Mouse (Mus musculus): Measurements from ENCODE around the gene Car1.
"Not testable (repeated sequence)": the region's sequence is repeated elsewhere in the genome, so short reads cannot be mapped to it uniquely, and the experiment has no call there.

The Car1 gene

DNA sequence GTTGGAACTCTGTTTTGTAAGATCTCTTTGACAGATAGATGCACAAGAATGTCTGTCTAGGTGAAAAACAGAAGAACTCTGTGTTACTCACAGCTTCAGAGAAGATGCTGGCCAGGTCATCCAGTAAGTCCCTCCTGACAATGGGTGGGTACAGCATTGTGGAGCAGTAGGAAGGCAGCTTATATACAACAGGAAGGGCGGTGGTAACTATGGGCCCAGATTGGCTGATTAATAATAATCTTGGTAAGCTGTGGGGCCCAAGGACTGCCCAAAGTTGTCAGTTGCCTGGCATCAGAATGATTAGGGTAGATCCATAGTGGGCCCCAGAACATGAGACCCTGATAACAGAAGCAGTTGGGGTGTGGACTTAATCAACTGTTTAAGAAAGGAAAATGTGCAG, at the start of gene Car1:
Gene Car1, minus strand, starts transcription at position 158 of the 400 bp plus-strand sequence.
- DNase-seq = no peak

- DNase-seq = no peak
These were observed 49.7 kb upstream of the Car1 start for GRCm38 (mm10) chr3:14857874-14858273.

- DNase-seq = no peak
These were observed 46.3 kb upstream of the Car1 start for GRCm38 (mm10) chr3:14854446-14854845.

- DNase-seq = no peak
These were observed 45.8 kb upstream of the Car1 start for GRCm38 (mm10) chr3:14853966-14854365.

DNA sequence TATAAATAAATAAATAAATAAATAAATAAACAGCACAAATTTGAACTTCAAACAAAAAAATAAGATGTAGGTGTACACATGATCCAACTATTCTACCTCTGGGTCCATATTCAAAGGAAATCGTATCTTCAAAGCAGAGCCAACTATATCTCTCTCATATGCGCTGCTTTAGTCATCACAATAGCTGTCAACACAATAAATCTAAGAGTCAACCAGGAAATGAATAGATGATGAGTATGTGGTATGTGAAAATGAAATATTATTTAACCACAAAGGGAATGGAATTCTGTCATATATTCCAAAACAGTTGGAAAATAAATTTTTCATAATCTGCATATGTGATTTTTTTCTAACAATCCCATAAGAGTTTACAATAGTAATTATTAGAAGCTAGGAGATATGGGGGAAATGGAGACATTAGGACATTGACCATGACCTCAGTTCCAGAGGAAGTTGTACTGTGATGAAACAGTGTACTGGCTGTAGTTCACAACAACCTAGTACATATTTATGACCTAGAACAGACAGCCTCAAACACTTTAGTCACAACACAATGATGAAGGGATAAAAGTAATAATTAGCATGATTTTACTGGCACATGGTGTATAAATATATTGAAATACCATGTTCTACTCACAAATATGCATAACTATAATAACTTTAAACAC, 40.6 kb upstream of the Car1 start:
- no peak for DNase-seq

DNA sequence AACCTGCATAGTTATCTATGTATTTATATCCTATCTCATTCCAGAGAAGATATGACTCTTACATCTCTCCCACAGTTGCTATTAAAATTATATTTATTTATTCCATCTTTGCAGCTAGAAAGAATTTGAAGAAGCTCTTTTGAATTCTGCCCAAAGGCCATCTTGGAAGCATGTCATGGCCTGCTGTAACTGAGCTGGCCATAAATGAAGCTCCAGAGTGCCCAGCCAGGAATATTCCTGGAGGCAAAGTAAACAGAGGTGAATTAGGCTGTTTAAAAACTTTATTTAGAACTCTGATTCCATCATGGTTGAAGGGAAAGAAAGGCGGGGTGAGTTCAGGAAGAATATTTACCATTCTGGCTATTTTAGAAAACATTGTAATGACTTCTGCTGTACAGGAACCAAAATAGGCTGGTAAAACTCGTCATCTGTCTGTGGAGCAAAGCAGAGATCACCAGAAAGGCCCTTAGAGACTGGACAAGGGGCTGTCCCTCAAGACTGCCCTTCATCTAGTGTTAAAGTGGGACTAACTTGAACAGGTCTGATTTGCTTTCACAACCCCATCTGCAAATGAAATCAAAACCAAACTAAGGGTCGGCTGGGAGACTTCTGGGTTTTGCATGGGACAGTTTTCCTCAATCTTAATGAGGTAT, 31.4 kb upstream of the Car1 start:
- no peak for DNase-seq

- no peak for DNase-seq
These were observed 30.8 kb upstream of the Car1 start for GRCm38 (mm10) chr3:14838936-14839335.

DNA sequence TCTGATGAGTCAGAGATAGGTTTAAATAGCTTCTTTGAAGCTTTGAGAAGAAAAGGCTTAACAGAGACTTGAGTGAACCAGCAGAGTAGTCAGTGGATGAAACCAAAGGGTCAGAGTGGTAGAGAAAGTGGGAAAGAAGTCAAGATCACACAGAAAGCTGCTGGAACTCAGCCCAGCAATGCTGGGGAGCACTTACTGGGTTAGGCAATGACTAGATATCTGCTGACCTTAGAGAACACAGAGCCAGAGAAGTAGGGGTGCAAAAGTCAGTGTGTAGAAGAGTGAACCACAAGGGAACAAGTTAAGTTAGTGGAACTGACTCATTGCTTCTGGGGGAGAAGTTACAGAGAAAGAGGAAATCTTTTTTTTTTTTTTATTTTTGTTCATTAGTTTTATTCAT, 24.6 kb upstream of the Car1 start:
- DNase-seq = no peak

GRCm38 (mm10) chr3:14831219-14831835, 23.2 kb upstream of the Car1 start:
- DNase-seq = no peak

- no peak for DNase-seq
These were observed 20.7 kb upstream of the Car1 start for GRCm38 (mm10) chr3:14828896-14829295.

DNA sequence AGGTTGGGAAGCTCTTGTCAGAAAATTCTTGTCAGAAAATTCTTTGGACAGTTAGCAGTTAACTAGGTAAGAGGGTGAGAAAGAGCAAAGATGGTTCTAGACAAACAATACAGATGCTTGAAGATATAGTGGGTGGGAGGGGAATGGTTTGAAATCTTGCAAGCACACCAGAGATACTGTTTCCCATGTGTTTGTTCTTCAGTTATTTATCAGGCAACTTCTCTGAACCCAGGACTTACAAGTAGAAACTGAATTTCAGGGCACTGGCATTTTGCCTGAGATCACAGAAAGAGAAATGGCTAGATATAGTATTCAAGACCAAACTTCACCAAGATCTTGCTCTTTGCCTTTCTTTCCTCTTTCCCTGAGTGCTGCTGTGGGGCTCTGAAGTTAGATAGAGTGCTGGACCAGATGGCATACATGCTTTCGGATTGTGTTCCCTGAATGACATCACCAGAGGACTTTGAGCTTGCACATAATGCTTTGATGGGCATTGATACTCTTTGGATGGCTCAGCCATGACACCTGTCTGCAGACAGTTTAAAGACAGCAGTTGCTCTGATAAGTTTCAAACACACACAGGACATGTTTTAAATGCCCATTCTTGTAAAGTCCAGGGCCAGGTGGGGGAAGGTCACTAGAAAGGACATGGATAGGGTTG, 11.8 kb upstream of the Car1 start:
- DNase-seq = no peak

DNA sequence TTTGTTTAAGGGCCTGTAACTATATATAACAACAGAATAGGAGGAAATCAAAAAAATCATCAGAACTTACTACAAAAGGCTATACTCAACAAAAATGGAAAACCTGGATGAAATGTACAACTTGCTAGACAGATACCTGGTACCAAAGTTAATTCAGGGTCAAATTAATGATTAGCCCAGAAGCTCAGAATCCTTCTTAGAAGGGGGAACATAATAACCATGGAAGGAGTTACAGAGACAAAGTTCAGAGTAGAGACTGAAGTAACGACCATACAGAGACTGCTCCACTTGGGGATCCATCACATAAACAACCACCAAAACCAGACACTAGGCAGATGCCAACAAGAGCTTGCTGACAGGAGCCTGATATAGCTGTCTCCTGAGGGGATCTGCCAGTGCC, 7.2 kb upstream of the Car1 start:
- DNase-seq = not testable (repeated sequence)

DNA sequence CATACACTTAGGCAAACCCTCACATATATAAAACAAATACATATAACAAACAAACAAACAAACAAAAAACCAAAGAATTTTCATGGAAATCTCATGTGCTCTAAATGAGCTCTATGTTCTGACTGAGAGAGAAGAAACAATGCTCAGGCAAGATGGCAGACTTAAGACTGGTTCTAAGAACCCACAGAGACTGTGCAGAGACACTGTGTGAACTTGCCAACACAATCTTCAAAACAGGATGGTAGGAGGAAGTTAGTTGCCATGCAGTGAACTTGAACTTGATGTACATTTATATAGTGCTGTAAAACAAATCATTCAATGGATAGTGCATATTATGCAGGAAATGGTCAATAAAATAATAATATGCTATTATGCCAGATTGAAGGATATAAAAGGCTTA, 1.5 kb downstream of the Car1 start:
- no peak for DNase-seq

GRCm38 (mm10) chr3:14805962-14806361, 2.2 kb downstream of the Car1 start:
- DNase-seq = no peak

- DNase-seq = no peak
These were observed 3.3 kb downstream of the Car1 start for GRCm38 (mm10) chr3:14804906-14805305.

GRCm38 (mm10) chr3:14797069-14797468, 11.1 kb downstream of the Car1 start:
- DNase-seq = no peak

DNA sequence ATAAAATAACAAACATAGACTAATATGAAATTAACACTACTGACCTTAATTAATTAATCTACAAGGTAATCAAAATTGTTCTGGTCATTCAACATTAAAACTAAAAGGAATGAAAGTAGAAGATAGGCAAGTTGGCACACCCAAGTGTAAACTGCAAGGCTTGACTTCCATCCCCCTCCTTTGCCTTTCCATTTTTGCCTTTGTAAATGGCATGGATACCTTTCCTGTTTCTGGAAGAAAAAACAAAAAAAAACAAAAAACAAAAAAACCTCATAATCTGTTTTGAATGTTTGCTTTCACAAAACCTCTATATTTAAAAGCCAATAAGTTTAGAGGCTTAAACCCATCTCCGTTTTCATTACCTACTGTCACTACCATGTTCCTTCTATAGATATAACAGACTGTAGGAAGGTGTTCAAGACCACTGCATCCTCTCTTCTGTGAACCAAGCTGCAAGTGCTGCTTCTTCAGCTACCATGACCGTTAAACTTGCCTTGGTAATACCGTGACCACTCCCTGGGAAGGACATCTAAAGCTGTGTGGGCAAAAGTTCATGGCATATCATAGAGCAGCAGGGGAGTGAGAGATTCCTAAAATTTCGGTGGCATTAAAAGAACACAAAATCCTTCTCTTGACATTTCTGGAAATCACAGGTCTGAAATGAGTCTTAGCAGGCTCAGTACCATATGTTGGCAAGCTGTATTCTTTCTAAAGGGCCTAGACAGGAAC, 12.7 kb downstream of the Car1 start:
- DNase-seq = no peak

- no peak for DNase-seq
These were observed 16.1 kb downstream of the Car1 start for GRCm38 (mm10) chr3:14792032-14792431.

DNA sequence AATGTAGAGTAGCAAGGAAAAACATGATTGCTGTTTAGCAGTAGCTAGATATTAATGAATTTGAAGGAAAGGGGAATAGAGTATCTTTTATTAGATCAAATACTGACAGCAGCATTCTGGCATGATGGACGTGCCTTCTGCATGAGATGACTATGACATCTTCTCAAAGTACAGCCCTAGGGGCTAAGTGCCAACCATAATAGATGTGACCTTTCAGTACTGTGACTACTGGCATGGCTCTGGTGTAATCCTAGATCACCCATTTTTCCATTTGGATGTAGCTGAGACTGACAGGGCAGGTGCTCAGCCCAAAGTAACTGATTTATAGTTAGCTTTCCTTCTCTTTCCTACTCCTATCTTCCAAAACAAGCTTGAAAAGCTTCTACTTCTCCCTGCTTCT, 20.6 kb downstream of the Car1 start:
- no peak for DNase-seq

DNA sequence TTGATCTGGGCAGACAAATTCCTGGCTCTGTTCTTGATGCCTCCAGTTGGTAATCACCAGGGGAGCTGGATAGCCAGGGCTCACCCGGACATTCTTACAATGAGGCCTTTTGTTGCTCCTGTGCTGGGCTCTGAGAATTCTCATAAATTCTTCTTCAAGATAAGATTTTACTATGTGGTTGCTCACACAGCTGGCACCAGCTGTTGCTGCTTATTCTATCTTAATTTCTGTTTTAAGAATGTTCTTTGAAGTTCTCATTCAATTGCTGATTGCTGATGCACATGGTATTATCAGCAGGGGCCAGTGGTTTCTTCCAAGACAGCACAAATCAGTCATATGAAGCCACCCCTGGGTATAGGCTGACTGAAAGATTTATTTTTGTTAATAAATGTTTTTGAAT, 21.0 kb downstream of the Car1 start:
- DNase-seq = no peak

DNA sequence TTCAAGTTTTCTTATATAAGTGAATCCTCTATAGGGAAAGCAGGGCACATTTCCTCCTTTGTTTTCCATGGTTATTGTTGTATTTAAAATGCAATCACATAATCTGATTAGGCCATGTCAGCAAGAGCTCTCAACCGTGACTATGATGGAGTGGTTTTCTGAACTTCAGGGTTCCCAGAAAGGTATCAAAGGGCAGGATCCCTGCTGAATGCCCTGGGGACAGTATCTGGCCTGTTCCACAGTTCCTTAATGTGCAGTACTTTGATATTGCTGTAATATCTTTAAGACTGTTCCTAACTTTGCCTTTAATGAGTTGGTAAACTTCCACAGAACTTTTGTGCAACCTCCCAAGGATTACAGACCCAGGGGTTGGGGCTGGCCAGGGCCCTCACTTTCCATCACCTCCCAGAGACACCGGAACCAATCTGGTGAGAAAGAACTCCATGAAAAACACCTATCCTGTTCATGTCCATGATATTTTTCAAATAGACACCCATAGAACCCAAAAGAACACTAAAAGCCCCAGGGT, 21.6 kb downstream of the Car1 start:
- no peak for DNase-seq

DNA sequence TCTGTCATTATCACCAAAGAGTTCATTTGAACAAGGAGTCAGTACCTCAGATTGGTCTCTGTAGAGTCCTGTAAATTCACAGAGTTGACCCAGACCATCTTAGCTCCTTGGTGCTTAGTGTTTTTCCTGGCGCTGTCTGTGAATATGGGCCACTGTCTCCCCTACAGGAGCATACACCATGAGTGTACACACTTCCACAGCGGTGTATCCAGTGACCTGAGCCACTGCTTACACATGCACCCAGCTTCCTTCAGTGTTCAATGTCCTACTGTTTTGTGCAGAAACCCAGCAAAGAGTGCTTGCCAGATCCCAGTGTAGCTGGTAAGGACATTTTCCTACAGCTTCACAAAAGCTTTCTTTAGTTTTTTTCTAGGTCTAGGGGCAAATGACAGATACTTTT, 22.8 kb downstream of the Car1 start:
- DNase-seq = no peak

- not testable (repeated sequence) for DNase-seq
These were observed 25.0 kb downstream of the Car1 start for GRCm38 (mm10) chr3:14783198-14783597.

All from cerebellum, postnatal 25 days (tissue).